Mouse (Mus musculus) MEL-GATA-1-ER (cell line): Measurements from ENCODE around the gene Gm35315.
"Not testable (repeated sequence)": the region's sequence is repeated elsewhere in the genome, so short reads cannot be mapped to it uniquely, and the experiment has no call there.

Source experiments
- DNase-seq: peaks from one replicate; pipeline ENCODE4 v3.0.0-alpha.2; 2012; ENCODE audit warnings: low read depth; ENCODE audit errors: extremely low read depth

Gene Gm35315

DNA sequence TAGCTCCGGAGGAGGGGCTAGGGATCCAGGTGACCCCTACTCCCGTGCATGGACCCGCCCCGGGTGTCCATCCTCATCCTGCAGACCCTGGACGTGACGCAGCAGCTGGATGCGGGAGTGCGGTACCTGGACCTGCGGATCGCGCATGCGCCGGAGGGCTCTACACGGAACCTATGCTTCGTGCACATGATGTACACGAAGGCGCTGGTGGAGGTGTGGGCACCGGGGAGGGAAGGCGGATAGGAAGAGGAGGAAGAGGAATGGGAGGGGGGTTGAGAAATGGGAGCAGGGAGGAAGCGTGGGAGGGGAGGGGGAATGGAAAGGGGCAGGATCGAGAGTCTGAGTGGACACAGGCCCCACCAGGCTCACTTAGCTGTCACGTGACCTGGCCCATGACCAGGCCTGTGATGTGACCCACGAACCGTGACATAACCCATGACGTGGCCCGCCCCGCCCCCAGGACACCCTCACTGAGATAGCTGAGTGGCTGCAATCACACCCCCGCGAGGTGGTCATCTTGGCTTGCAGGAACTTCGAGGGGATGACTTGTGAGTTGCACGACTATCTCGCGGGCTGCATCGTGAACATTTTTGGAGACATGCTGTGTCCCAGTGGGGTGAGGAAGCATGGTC, 7.6 kb upstream of the Gm35315 start:
- no peak for DNase-seq

DNA sequence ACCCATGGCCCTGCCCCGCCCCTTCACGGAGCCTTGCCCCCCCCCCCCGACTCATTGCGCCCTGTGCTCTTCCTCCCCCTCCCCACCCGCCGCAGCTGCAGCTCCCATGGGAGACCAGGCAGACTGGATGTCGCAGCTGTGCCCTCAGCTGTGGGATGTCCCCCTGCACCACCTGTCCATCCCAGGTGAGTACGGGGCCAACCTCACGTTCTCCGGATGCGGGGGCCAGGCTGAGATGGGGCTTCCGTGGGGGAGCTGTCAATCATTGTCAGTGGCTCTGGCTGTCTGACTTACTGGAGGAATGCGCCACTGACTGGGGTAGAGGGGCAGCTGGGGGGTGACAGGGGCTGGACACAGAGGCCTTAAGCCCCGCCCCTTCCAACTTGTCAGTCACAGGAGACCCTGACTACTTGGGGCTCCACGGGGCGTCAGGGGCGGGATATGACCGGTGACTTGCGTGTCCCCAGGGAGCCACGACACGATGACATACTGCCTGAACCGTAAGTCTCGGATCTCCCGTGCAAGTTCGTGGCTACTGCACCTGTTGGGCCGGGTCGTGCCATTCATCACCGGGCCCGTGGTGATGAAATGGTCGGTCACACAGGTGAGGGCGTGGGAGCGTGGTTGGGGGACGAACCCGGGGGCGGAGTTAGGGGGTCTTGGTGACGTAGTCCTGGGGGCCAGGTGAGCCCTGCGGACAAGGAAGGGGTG, 6.9 kb upstream of the Gm35315 start:
- DNase-seq: no peak

DNA sequence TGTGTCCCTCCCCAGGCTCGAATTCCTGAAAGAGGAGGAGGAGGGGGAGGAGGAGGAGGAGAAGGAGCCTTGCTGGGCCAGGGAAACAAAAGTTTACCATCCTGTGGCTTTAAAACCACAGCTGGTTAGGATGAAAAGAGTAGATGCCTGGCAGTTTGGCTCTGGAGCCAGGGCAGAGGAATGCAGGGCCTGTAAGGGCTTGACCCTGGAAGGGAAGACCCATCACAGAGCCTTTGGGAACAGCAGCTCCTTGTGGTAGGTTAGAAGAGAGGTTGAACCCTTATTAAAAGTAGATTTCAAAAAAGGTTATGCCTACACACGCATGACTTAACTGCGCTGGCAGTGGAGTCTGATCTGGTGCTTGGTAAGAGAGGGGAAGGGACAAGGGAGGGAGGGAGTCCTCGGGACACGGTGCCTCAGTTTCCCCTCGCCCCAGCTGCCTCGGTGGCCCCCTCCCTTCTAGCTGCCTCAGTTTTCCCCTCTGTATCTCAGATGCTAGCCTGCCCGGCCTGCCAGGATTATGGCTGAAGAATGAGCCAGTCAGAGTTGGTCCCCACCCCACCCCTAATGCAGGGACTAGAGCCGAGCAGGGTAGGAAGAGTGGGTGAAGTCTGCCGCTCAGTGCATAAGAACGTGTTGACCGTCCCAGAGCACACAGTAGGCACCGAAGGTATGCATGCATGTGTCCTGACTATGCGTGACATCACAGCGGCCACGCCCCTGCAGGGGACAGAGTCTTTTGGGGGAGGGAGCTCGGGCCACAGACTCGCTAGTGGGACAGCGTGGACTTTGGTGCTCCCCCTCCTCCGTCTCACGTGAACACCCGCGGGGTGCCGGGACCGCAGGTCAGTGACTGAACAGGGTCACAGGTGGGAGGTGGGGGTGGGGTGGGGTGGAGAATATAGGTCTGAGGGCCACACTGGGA, 5.7 kb upstream of the Gm35315 start, which contains the start of gene Plcxd1:
Gene Plcxd1, plus strand, starts transcription at position 314 of the 925 bp plus-strand sequence.
- no peak for DNase-seq

DNA sequence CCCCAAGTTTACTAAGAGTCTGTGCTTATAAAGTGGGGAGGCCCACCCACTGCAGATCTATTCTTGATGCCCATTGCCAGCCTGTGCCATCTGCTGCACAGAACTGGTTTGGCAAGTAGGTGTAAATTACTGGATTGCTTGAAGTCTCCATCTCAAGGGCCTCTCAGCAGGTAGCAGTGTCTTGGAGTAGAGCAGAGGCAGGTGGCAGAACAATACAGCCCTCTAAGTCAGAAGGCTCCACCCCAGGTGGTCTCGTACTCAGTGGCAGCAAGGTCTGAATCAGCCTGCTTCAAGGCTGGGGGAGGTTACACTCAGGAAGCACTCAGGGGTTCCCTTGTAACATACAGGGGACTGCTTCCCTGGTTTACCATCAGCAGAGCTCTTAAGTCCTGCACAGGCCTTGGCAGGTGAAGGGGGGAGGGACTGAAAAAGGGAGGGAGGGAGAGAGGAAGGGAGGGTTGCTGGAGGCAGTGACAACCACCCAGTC, 4.8 kb upstream of the Gm35315 start:
- no peak for DNase-seq

DNA sequence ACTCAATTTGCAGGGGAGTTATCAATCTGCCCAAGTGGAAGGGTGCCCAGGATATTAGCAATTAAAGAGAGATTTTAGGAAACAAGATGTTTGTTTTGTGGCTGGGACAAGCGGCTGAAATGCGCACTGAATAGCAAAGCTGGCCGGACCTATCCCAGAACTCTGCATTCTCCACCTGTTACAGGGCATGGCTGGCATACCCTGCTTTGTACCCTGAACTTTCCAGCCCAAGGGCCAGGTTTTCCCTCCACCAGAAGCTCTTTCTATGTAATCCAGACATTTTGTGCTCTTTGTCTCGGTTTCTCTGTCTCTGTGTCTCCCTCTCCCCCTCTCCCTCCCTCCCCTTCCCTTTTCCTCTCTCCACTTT, 610 bp upstream of the Gm35315 start:
- no peak for DNase-seq

- no peak for DNase-seq
These were observed 2.7 kb downstream of the Gm35315 start for GRCm38 (mm10) chr5:110091546-110091945.

DNA sequence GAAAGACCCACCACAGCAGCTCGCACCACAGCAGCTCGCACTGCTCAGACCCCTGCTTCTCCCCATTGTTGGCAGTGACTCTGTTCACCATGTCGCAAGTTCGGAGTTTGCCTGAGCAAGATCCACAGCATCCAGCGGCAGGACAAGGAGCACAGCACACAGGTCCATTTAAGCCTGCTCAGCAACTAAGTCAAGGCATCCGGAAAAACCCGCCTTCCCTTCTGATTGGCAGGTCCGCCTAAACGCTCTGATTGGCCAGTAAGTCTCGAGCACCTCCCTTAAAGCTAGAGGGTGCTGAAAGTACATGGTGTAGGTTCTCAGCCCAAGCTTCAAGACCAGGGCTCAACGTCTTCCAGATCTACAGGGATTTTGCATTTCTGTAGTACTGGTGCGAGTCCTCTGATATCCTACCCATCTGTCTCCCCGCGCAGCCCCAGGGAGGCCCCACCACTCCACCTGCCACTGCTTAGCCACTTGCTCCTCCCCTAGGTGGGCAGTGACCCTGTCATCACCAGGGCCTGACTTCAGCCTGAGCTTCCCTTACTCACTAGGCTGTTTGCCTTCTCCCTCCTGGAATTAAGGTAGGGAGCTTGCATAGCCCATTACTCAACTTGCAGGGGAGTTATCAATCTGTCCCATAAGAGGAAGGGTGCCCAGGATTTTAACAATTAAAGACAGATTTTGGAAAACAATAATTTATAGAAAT, 7.9 kb downstream of the Gm35315 start:
- no peak for DNase-seq

DNA sequence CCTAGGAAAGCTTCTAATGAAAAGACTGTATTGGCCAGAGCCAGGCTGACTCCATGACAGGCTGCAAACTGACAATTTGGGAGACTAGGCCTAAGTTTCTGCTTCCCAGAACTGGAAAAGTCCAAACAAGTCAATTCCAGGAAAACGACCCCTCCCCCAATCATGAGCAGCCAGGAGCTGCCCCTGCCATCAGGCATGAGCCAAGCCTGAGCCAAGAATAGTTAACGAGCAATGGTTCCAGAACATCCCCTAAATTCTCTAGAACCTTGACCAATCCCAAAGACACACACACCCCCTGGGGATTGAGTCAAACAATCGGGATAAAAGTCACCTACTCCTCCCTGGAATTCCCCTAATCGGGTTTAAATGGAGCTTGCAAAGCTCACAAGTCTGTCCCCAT, 11.3 kb downstream of the Gm35315 start:
- DNase-seq: no peak

- DNase-seq: not testable (repeated sequence)
These were observed 21.8 kb downstream of the Gm35315 start, which contains the start of gene Gm17655 for GRCm38 (mm10) chr5:110072413-110072812. Gene Gm17655, minus strand, starts transcription at chr5:110072513.

GRCm38 (mm10) chr5:110057637-110058408, 36.4 kb downstream of the Gm35315 start:
- peak; percentile 90 for DNase-seq
